In genomic region chr2:15469399-15469798, GRCm38 (mm10) we compare ENCODE assay signal across 21 mouse cellular contexts. TPM values are rescaled to one million over a fixed set of nuclear protein-coding genes. Genes with fewer than 3 reads are reported as not detected.
DNase-seq lines count a peak whose midpoint lies in the region; ATAC-seq and TF ChIP-seq lines count a peak whose summit lies in the region.
"Had no signal": no experiment of that assay in that cellular context is flagged by ENCODE, and none has a peak within 500 bp of the region (broad histone marks: within the 10 kb centered on the region; RNA-seq: fewer than 3 reads in every experiment).

No protein-coding gene starts in this region.

- no peak overlapping the region for H3K27ac ChIP-seq in kidney, adult 2 months (ENCODE audit: insufficient read depth, low read depth, low read length)
- H3K27ac ChIP-seq in kidney, embryonic 15.5 days, result no peak overlapping the region
- H3K27ac ChIP-seq: embryonic facial prominence, embryonic 10.5 days; embryonic facial prominence, embryonic 12.5 days; forebrain, embryonic 13.5 days; forebrain, embryonic 15.5 days had no signal

- TF ChIP-seq CTCF in kidney, adult 2 months (conservative IDR thresholded peaks at IDR 0.05; ENCODE audit: insufficient read depth, insufficient read length, low read depth, low read length), result no peak

- H3K27me3 ChIP-seq in kidney, adult 2 months (replicated peaks; ENCODE audit: control insufficient read depth, insufficient read depth, low read length), result no peaks in the 10 kb centered on the region; the same call in 1 of the 2 replicates
- no peaks in the 10 kb centered on the region for H3K27me3 ChIP-seq in kidney, embryonic 15.5 days
- H3K27me3 ChIP-seq: embryonic facial prominence, embryonic 12.5 days; forebrain, embryonic 13.5 days; forebrain, embryonic 15.5 days had no signal

- no peaks in the 10 kb centered on the region for H3K36me3 ChIP-seq in kidney, adult 2 months (ENCODE audit: control insufficient read depth, insufficient read depth, low read length)
- no peaks in the 10 kb centered on the region for H3K36me3 ChIP-seq in kidney, embryonic 15.5 days
- H3K36me3 ChIP-seq: embryonic facial prominence, embryonic 10.5 days; embryonic facial prominence, embryonic 12.5 days; forebrain, embryonic 15.5 days had no signal

- no peaks in the 10 kb centered on the region for H3K4me1 ChIP-seq in kidney, adult 2 months (ENCODE audit: control insufficient read depth, insufficient read depth, low read length)
- H3K4me1 ChIP-seq in kidney, embryonic 15.5 days, result no peaks in the 10 kb centered on the region
- H3K4me1 ChIP-seq: embryonic facial prominence, embryonic 10.5 days; embryonic facial prominence, embryonic 12.5 days; forebrain, embryonic 13.5 days; forebrain, embryonic 15.5 days had no signal

- H3K9me3 ChIP-seq in kidney, embryonic 15.5 days (replicated peaks), result no peaks in the 10 kb centered on the region
- H3K9me3 ChIP-seq: embryonic facial prominence, embryonic 10.5 days; embryonic facial prominence, embryonic 12.5 days; forebrain, embryonic 13.5 days; forebrain, embryonic 15.5 days had no signal

- no peak for ATAC-seq in kidney, embryonic 15.5 days (replicated peaks; ENCODE audit: low FRiP score)
- ATAC-seq: forebrain, embryonic 13.5 days; forebrain, embryonic 15.5 days had no signal

- no peak overlapping the region for H3K4me3 ChIP-seq in kidney, adult 2 months (ENCODE audit: insufficient read depth, low read depth, low read length)
- H3K4me3 ChIP-seq in kidney, embryonic 15.5 days (replicated peaks), result no peak overlapping the region
- H3K4me3 ChIP-seq: embryonic facial prominence, embryonic 10.5 days; embryonic facial prominence, embryonic 12.5 days; forebrain, embryonic 13.5 days; forebrain, embryonic 15.5 days had no signal

- no peak overlapping the region for H3K4me2 ChIP-seq in kidney, embryonic 15.5 days
- H3K4me2 ChIP-seq: embryonic facial prominence, embryonic 12.5 days; forebrain, embryonic 13.5 days; forebrain, embryonic 15.5 days had no signal

- no peak overlapping the region for H3K9ac ChIP-seq in kidney, embryonic 15.5 days
- H3K9ac ChIP-seq: embryonic facial prominence, embryonic 12.5 days; forebrain, embryonic 13.5 days; forebrain, embryonic 15.5 days; forebrain, postnatal 0 days had no signal

- DNase-seq in kidney, adult 2 months, result peak; percentile 13
- peak; percentile 20 to 25 for DNase-seq in right cerebral cortex, postnatal 10 days (ENCODE audit: low spot score in 2 of 2)
- no peak for DNase-seq in right cerebral cortex, adult 18-20 months
- DNase-seq in left cerebral cortex, postnatal 4 days, result no peak
- DNase-seq: adrenal gland, adult 2 months; adrenal gland, postnatal 10 days; adrenal gland, postnatal 25 days; cerebellum, adult 11-12 months; cerebellum, adult 2 months; cerebellum, adult 9-10 months; cerebellum, postnatal 10 days; cerebellum, postnatal 25 days; forebrain, postnatal 0 days had no signal

- intact Hi-C loops in left cerebral cortex, postnatal 4 days (cut with DNase I), result no loop called here

- 40% methylated on average over 2 of the region's 2 CpGs for WGBS in kidney, adult 2 months
- WGBS in kidney, embryonic 15.5 days, result 57% methylated on average over 2 of the region's 2 CpGs

- no peak for TF ChIP-seq POLR2A in kidney, adult 2 months (IDR thresholded peaks at IDR 0.05; ENCODE audit: low read depth, low read length)

RNA-seq across cellular contexts. Expression of gene Malrd1, which starts 56.9 kb away (rescaled TPM):
- 1.4 TPM in 2 replicates for polyA plus RNA-seq in kidney, adult 2 months (2012; rRNA removed)
- 0.22 and 0.29 TPM in 2 replicates for polyA plus RNA-seq in kidney, embryonic 15.5 days (2015; fragmentation: Nextera tagmentation; extraction: Ambion mirVana)
- under 1 TPM; 0.16 to 0.22 TPM for total RNA-seq in left cerebral cortex, postnatal 4 days (2021)
- total RNA-seq: adrenal gland, adult 2 months; adrenal gland, postnatal 10 days; adrenal gland, postnatal 25 days; MEL had no signal
- polyA plus RNA-seq: adrenal gland, adult 2 months; C2C12; embryonic facial prominence, embryonic 10.5 days; embryonic facial prominence, embryonic 12.5 days; embryonic facial prominence, embryonic 14.5 days; forebrain, embryonic 15.5 days had no signal

Comparison
In these comparisons a context has a peak if more than half of its experiments do, and no peak if none do; other contexts are left out.
1. DNase-seq: peak in kidney, adult 2 months (single experiment) and right cerebral cortex, postnatal 10 days (2 of 2); none in right cerebral cortex, adult 18-20 months (single experiment) and left cerebral cortex, postnatal 4 days (single experiment).